Mouse (Mus musculus) kidney, adult 2 months (tissue): ENCODE measurements around the gene Atl3.

ENCODE experiments used
- CTCF ChIP-seq: fragments of 200-500 bp; conservative IDR thresholded peaks from 2 replicates; pipeline ENCODE4 v1.5.1; 2011; ENCODE audit warnings: low read depth, mild to moderate bottlenecking, control low read depth, low read length, moderate library complexity, mixed read lengths; ENCODE audit not compliant: insufficient read depth, insufficient read length
- POLR2A ChIP-seq: fragments of 200-500 bp; IDR thresholded peaks from one replicate; pipeline ENCODE4 v1.6.1; 2011; ENCODE audit warnings: low read depth, low read length, control low read depth

DNA sequence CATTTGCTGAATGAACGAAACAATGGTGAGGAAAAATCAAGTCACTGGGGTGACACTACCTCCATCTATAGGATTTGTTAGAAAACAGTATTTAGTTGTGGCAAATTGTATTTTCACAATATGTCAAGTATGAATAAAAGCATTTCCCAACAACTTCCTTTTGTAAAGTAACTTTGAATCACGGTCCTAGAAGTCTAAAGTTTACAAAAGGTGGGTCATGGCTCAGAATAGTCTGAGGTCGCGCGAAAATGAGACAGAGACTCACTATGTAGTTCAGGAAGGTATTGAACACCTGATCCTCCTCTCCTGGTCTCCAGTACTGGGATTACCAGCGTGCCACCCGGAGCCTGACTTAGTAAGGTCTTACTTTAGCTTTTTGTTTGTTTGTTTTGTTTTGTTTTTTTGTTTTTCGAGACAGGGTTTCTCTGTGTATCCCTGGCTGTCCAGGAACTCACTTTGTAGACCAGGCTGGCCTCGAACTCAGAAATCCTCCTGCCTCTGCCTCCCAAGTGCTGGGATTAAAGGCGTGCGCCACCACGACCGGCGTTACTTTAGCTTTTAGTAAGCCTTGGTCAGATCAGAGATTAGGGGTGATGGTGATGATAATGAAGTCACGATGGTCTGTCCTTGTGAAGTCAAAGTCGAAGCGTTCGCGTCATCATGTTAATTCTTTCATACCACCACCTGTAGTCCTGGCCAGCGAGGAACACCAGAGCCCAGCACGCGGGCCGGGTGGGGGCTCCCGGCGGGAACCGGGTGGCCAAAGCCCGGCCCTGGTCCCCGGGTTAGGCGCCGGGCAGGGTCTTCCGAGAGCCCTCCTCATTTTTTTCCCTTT lies at the start of gene Atl3:
- no peak for TF ChIP-seq POLR2A
- no peak for TF ChIP-seq CTCF
